Mouse (Mus musculus) lung, adult 2 months (tissue): ENCODE data around the gene Cotl1.
A peak's percentile ranks its signal among the peaks of the same experiment; 100 is the strongest.

Experiments used
- CTCF ChIP-seq: fragments of 200-500 bp; IDR thresholded peaks from 2 replicates; pipeline ENCODE4 v1.5.1; 2011; ENCODE audit warnings: mild to moderate bottlenecking, low read length, control low read depth; ENCODE audit not compliant: insufficient read depth
- POLR2A ChIP-seq: fragments of 200-500 bp; IDR thresholded peaks from 2 replicates; pipeline ENCODE4 v1.6.1; 2011; ENCODE audit warnings: low read depth, mild to moderate bottlenecking, control low read depth, low read length, borderline replicate concordance; ENCODE audit errors: extremely low read depth

GRCm38 (mm10) chr8:119861706-119862389, 21.5 kb upstream of the Cotl1 start, which contains the start of gene Klhl36:
- peak; percentile 59; the same call in 1 of the 2 replicates for TF ChIP-seq POLR2A
- no peak for TF ChIP-seq CTCF
